Mouse (Mus musculus) thymus, adult 18-20 months (tissue): ENCODE results near the gene Mertk.

Experiments used
- DNase-seq, 2 experiments: peaks; one replicate each; pipeline ENCODE4 v3.0.0; 2022; ENCODE audit warnings: mixed read lengths in 2 of 2

Mertk gene

GRCm38 (mm10) chr2:128771048-128771447 lies 72.3 kb downstream of the Mertk start:
- no peak for DNase-seq

GRCm38 (mm10) chr2:128771750-128772338 lies 73.1 kb downstream of the Mertk start:
- no peak for DNase-seq

GRCm38 (mm10) chr2:128782231-128782630 lies 83.5 kb downstream of the Mertk start:
- no peak for DNase-seq

GRCm38 (mm10) chr2:128783660-128784345 lies 85.0 kb downstream of the Mertk start:
- no peak for DNase-seq

GRCm38 (mm10) chr2:128784814-128785213 lies 86.1 kb downstream of the Mertk start:
- DNase-seq: no peak

- DNase-seq: no peak
Observed at GRCm38 (mm10) chr2:128786341-128786740, 87.6 kb downstream of the Mertk start.

- no peak for DNase-seq
Observed at GRCm38 (mm10) chr2:128786795-128787194, 88.0 kb downstream of the Mertk start.

- DNase-seq: no peak
Observed at GRCm38 (mm10) chr2:128787805-128788204, 89.0 kb downstream of the Mertk start.

GRCm38 (mm10) chr2:128790875-128791614 lies 92.3 kb downstream of the Mertk start:
- no peak for DNase-seq

GRCm38 (mm10) chr2:128793958-128794357 lies 95.2 kb downstream of the Mertk start:
- DNase-seq: no peak

GRCm38 (mm10) chr2:128796463-128796862 lies 97.7 kb downstream of the Mertk start:
- DNase-seq: no peak

GRCm38 (mm10) chr2:128803441-128803840 lies 104.7 kb downstream of the Mertk start:
- DNase-seq: no peak

GRCm38 (mm10) chr2:128805341-128805740 lies 106.6 kb downstream of the Mertk start:
- DNase-seq: no peak

GRCm38 (mm10) chr2:128806561-128806960 lies 107.8 kb downstream of the Mertk start:
- DNase-seq: no peak

GRCm38 (mm10) chr2:128812761-128813160 lies 114.0 kb downstream of the Mertk start:
- DNase-seq: no peak

GRCm38 (mm10) chr2:128816311-128816710 lies 117.6 kb downstream of the Mertk start:
- no peak for DNase-seq

- no peak for DNase-seq
Observed at GRCm38 (mm10) chr2:128816916-128817315, 118.2 kb downstream of the Mertk start.

GRCm38 (mm10) chr2:128817387-128817785 lies 118.6 kb downstream of the Mertk start:
- no peak for DNase-seq

GRCm38 (mm10) chr2:128817786-128818681 lies 119.3 kb downstream of the Mertk start, which contains the start of gene Tmem87b:
TSS of gene Tmem87b (plus strand) at chr2:128818118.
- peak; percentile 89 to 91 for DNase-seq

GRCm38 (mm10) chr2:128818956-128819643 lies 120.3 kb downstream of the Mertk start:
- peak in 1 of 2 experiments; percentile 8 for DNase-seq

- no peak for DNase-seq
Observed at GRCm38 (mm10) chr2:128820631-128821030, 121.9 kb downstream of the Mertk start.

- DNase-seq: no peak
Observed at GRCm38 (mm10) chr2:128823893-128824292, 125.1 kb downstream of the Mertk start.
